10 mouse cellular contexts compared by ENCODE assay signal in genomic region chr4:149832446-149833101, GRCm38 (mm10).
"Had no signal": no experiment of that assay in that cellular context is flagged by ENCODE, and none has a peak within 500 bp of the region (broad histone marks: within the 10 kb centered on the region; RNA-seq: fewer than 3 reads in every experiment).

No protein-coding gene starts in this region.

- H3K4me1 ChIP-seq: neural tube, embryonic 12.5 days had no signal

- H3K27ac ChIP-seq: left cerebral cortex, adult 2 months; liver, embryonic 14.5 days; neural tube, embryonic 12.5 days; stomach, postnatal 0 days had no signal

- H3K9me3 ChIP-seq: neural tube, embryonic 12.5 days had no signal

- H3K4me2 ChIP-seq: neural tube, embryonic 12.5 days had no signal

- H3K4me3 ChIP-seq: left cerebral cortex, adult 2 months; neural tube, embryonic 12.5 days had no signal

- H3K27me3 ChIP-seq: neural tube, embryonic 12.5 days had no signal

- H3K36me3 ChIP-seq: neural tube, embryonic 12.5 days had no signal

- H3K9ac ChIP-seq: liver, embryonic 14.5 days; neural tube, embryonic 12.5 days had no signal

- DNase-seq: kidney, adult 8-10 months; kidney, postnatal 25 days; lung, postnatal 36 days; midbrain, embryonic 14.5 days; thymus, adult 2 months; thymus, postnatal 25 days had no signal
